Mouse (Mus musculus): ENCODE measurements around the gene Prkar2b. TPM values are rescaled to one million over a fixed set of nuclear protein-coding genes. Genes with fewer than 3 reads are reported as not detected.

The Prkar2b gene
- polyA plus RNA-seq, 1 experiment, result 19.4 TPM

DNA sequence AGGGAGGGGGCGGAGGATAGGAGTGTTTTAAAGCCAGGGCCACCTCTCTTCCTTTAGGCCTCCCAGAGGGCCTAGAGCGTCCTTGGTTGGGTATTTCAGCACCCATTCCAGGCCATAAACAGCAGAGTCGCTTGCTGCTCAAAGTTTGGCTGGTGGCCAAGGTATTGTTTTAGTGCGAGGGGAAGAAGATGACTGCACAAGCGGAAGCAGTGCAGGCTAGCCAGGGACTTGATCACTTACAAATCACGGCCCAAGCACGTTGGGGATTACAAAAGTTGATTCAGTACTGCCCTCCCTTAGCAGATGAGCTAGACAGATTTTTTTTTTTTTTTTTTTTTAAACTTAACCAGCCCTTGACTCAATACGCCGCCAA lies 110.5 kb downstream of the Prkar2b start:
- Histone ChIP-seq H3K27ac (ENCODE audit: insufficient read depth, low read depth, low read length) (peak overlapping the region; percentile 89), H3K4me1 (ENCODE audit: control insufficient read depth, insufficient read depth, low read length) (peaks cover 20% of the 10 kb centered on the region), H3K4me3 (ENCODE audit: insufficient read depth, low read length) (peak overlapping the region; percentile 33)
- TF ChIP-seq CTCF (IDR thresholded peaks at IDR 0.05; ENCODE audit: low read depth, low read length) (no peak), POLR2A (IDR thresholded peaks at IDR 0.05; ENCODE audit: borderline replicate concordance, low read depth, low read length) (no peak)

DNA sequence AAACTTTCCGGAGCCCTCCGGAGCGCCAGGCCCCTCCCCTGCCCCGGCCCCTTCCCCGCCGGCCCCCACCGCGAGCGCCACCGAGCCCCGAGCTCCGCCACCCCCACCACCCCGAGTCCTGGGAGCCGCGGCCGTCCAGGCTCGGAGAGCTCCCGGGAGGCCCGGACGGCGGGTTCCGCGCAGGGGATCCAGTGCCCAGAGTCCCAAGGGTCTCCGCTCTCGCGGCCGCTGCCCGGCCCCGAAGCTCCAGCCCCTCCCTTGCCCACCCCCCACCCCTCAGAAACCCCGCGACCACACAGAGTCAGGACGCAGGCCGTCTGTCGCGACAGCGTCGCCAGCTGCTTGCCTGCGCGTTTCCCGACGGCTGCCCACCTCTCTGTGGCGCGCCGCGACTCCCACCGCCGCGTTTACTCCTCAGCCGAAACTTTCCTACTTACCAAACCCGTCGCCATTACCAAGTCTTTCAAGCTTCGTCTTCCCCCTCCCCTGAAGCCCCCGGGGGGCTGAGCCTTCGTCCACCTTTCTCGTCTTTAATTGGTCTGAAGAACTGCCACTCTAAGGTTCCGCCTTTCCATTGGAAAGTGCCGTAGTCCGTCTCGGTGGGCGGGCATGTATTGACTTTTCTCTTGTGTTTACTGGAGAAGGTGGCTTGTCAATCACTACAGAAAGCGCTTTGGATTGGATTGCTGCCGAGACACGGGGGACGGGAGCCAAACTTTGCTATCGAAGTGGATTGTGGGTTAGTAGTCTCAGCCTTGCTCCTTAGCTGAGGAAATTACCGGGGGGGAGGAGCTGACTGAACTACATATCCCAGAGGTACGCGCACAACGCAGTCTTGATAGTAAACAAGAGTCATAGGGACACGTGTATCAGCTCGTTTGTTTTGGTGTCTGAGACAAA lies 111.1 kb downstream of the Prkar2b start, which contains the start of gene Hbp1:
Gene Hbp1, minus strand, starts transcription at position 777 of the 900 bp plus-strand sequence.
- TF ChIP-seq CTCF (IDR thresholded peaks at IDR 0.05; ENCODE audit: low read depth, low read length) (no peak), POLR2A (IDR thresholded peaks at IDR 0.05; ENCODE audit: borderline replicate concordance, low read depth, low read length) (0 out of 2 replicates have a peak, but pooled peaks have one; percentile 8)
- H3K27ac ChIP-seq (ENCODE audit: insufficient read depth, low read depth, low read length), result peak within 1 kb of the TSS; percentile 98
- peaks cover 19% of the 10 kb centered on the region for H3K4me1 ChIP-seq (ENCODE audit: control insufficient read depth, insufficient read depth, low read length)
- H3K4me3 ChIP-seq (ENCODE audit: insufficient read depth, low read length), result peak within 1 kb of the TSS; percentile 100

DNA sequence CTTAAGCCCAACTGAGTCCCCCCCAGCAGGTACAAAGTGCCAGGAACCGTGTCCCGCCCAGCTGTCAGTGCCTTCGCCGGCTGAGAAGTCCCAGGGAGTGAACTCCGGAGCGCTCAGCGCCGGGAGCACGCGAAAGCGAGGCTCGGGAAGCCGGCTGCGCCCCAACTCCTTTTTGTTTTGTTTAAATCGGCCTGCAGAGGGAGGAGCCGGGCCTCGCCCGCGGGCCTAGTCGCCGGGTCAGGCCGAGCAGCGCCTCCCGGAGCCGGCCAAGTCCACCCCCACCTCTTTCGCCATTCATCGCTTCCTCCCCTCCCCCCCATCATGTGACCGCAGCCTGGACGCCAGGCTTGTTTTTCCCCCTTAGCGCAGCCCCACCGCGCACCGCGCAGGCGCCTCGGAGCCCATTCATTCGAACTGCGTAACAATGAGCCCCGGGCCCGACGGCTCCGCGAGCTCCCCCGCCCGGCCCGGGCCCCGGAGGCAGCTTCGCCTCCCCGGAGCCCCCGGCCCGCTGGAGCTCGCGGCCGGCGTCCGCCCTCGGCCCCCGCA lies 111.8 kb downstream of the Prkar2b start:
- peaks cover 20% of the 10 kb centered on the region for H3K4me1 ChIP-seq (ENCODE audit: control insufficient read depth, insufficient read depth, low read length)
- TF ChIP-seq CTCF (IDR thresholded peaks at IDR 0.05; ENCODE audit: low read depth, low read length), result no peak
- no peak for TF ChIP-seq POLR2A (IDR thresholded peaks at IDR 0.05; ENCODE audit: borderline replicate concordance, low read depth, low read length)
- H3K4me3 ChIP-seq (ENCODE audit: insufficient read depth, low read length), result peak overlapping the region; percentile 100
- H3K27ac ChIP-seq (ENCODE audit: insufficient read depth, low read depth, low read length), result peak overlapping the region; percentile 98

DNA sequence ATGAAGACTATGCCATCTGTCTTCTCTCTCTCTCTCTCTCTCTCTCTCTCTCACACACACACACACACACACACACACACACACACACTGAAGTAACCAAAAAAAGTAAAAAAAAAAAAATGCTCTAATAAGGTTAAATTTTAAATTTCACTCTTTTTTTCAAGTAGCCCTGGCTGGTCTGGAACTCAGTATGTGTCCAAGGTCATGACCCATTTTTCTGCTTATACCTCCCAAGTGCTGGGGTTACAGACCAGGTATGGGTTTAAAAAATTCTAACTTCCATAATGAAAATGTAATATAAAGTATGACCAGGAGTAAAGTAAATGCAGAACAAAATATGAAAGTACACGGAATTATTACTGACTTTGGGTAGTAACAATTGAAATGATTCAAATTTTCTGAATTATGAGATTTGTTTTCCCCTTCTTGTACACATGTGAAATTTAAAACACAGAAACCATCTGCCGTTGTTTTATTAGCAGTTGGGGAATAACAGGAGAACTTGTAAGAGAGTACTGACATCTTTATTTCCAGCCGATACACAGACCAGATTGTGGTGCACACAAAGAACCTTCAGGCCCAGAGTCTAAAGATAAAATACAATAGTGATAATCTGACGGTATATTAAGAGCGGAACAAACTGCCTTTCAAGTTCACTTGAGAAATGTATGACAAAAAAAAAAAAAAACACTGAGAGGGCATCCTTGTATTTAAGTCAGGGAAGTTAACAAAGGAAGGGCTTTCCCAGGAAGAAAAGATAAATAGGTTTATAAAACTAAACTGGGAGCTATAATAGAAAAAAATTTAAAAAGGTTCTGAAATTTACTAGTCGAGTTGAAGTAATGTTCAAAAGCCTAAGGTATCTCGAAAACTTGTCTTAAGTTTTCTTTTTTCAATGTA lies 112.7 kb downstream of the Prkar2b start:
- Histone ChIP-seq H3K4me1 (ENCODE audit: control insufficient read depth, insufficient read depth, low read length) (peaks cover 23% of the 10 kb centered on the region), H3K27ac (ENCODE audit: insufficient read depth, low read depth, low read length) (peak overlapping the region; percentile 96), H3K4me3 (ENCODE audit: insufficient read depth, low read length) (peak overlapping the region; percentile 100)
- TF ChIP-seq POLR2A (IDR thresholded peaks at IDR 0.05; ENCODE audit: borderline replicate concordance, low read depth, low read length), result no peak
- TF ChIP-seq CTCF (IDR thresholded peaks at IDR 0.05; ENCODE audit: low read depth, low read length), result no peak

DNA sequence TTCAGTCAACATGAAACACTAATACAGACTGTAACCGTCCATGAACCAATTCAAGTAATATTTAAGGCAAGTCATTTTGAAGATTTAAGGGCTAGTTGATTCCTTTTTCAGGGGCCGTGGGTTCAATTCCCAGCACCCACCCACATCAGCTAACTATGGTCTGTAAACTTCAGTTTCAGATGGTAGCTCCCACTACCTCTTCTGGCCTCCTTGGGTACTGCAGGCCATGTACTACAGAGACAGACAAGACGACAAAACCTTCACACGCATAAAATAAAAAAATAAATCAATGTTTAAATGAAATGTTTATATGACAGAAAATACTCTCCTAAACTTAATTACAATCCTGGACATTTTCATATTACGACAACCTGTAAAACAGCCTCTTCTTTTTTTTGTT lies 113.6 kb downstream of the Prkar2b start:
- peaks cover 24% of the 10 kb centered on the region for H3K4me1 ChIP-seq (ENCODE audit: control insufficient read depth, insufficient read depth, low read length)
- H3K4me3 ChIP-seq (ENCODE audit: insufficient read depth, low read length), result no peak overlapping the region
- TF ChIP-seq CTCF (IDR thresholded peaks at IDR 0.05; ENCODE audit: low read depth, low read length) (no peak), POLR2A (IDR thresholded peaks at IDR 0.05; ENCODE audit: borderline replicate concordance, low read depth, low read length) (no peak)
- H3K27ac ChIP-seq (ENCODE audit: insufficient read depth, low read depth, low read length), result no peak overlapping the region

DNA sequence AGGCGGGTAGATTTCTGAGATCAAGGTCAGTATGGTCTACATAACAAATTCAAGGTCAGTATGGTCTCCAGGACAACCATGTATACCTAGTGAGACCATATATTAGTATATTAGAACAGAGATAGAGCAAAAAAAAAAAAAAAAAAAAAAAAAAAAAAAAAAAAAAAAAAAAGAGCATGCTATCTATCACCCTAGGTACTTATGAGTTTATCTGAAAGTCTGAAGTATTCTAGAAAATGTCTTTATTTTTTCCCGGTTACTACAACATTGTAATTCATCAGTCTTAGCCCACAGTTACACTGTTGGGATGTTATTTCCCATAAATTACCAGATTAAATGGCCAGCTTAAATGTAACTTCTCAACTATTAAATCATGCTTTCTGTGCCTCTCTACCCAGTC lies 116.7 kb downstream of the Prkar2b start:
- no peak overlapping the region for H3K27ac ChIP-seq (ENCODE audit: insufficient read depth, low read depth, low read length)
- peaks cover 26% of the 10 kb centered on the region for H3K4me1 ChIP-seq (ENCODE audit: control insufficient read depth, insufficient read depth, low read length)

DNA sequence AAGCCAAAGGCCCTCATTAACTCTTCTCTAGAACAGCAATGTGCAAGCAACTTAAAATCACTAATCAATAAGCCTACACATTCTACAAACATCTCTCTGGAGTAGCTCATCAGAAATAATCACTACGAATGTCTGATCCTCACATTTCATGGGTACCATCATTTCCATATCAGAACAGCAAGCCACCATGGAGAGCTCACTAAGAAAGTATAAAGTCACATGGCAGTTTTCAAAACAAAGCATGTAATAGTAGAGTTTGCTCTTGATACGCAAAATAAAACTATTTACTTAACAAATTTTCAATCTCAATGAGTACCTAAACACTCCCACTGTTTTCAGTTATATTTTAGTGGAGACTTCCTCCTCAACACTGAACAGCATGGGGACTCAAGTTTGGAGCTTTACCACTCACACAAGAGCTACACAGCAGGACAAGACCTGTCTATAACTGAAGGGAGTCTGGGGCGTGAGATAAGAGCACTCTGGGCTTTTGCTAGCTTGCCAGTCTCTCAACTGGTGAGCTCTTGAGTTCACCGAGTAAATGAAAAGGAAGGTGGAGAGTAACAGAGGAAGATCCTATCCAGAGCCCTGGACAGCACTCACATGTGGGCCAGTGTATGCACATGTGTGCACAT lies 118.0 kb downstream of the Prkar2b start:
- H3K4me1 ChIP-seq (ENCODE audit: control insufficient read depth, insufficient read depth, low read length), result peaks cover 32% of the 10 kb centered on the region
- no peak overlapping the region for H3K4me3 ChIP-seq (ENCODE audit: insufficient read depth, low read length)
- H3K27ac ChIP-seq (ENCODE audit: insufficient read depth, low read depth, low read length), result no peak overlapping the region
- TF ChIP-seq POLR2A (IDR thresholded peaks at IDR 0.05; ENCODE audit: borderline replicate concordance, low read depth, low read length), result no peak
- no peak for TF ChIP-seq CTCF (IDR thresholded peaks at IDR 0.05; ENCODE audit: low read depth, low read length)

More for the DNA sequence above, 116.7 kb downstream of the Prkar2b start:
- no peak for TF ChIP-seq POLR2A (IDR thresholded peaks at IDR 0.05; ENCODE audit: borderline replicate concordance, low read depth, low read length)
- no peak overlapping the region for H3K4me3 ChIP-seq (ENCODE audit: insufficient read depth, low read length)

DNA sequence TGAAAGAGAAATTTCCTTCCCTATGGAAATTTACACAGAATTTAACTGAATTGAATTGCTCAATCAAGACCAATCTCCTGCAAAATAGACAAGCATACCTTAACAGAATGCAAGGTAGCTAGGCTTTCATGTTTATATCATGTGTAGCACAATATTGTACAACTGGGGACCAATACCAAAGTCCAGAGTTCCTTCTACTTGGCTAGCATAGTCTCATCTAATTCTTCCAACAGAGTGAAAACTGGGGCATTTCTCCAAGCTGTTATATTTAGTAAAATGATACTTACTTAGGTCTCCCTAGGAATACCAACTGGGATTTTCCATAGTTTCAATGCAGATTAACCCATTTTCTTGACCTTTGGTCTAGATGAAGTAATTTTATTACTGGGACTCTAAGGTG lies 122.1 kb downstream of the Prkar2b start:
- no peak for TF ChIP-seq POLR2A (IDR thresholded peaks at IDR 0.05; ENCODE audit: borderline replicate concordance, low read depth, low read length)
- TF ChIP-seq CTCF (IDR thresholded peaks at IDR 0.05; ENCODE audit: low read depth, low read length), result no peak
- peak overlapping the region; percentile 33; the same call in 1 of the 2 replicates for H3K27ac ChIP-seq (ENCODE audit: insufficient read depth, low read depth, low read length)

DNA sequence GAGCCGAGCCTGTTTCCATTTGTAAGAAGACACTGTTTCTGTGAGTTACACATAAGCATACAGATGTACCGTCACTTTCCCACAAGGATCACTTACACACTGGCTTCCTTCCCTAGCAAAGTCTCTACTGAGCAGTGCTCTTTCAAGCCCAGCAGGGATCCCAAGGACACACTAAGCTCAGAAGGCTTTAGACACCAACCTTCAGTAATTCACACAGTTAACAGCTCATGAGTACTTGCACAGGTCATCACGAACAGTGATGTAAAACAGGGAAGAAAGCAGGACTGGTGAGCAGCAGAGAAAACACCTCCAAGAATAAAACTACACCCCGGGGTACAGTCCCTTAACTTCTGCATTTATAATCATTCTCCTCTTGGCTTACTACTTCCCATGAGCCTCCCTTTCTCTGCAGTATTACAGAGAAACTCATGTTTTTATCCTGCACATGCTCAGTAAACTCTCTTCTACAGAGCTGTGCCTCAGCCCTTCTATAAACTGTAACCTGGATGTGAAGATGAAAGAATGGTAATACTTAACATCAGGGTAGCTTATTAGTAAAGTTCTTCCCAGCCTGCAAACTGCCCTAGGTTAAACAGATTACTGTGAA lies 122.6 kb downstream of the Prkar2b start:
- no peak for TF ChIP-seq POLR2A (IDR thresholded peaks at IDR 0.05; ENCODE audit: borderline replicate concordance, low read depth, low read length)
- no peak for TF ChIP-seq CTCF (IDR thresholded peaks at IDR 0.05; ENCODE audit: low read depth, low read length)
- H3K4me3 ChIP-seq (ENCODE audit: insufficient read depth, low read length), result no peak overlapping the region
- H3K4me1 ChIP-seq (ENCODE audit: control insufficient read depth, insufficient read depth, low read length), result peaks cover 28% of the 10 kb centered on the region
- peak overlapping the region; percentile 57 for H3K27ac ChIP-seq (ENCODE audit: insufficient read depth, low read depth, low read length)

More for the DNA sequence above, 122.1 kb downstream of the Prkar2b start:
- Histone ChIP-seq H3K4me1 (ENCODE audit: control insufficient read depth, insufficient read depth, low read length) (peaks cover 33% of the 10 kb centered on the region), H3K4me3 (ENCODE audit: insufficient read depth, low read length) (no peak overlapping the region)
